ENCODE assay signal across 9 mouse cellular contexts in genomic region chr15:99678063-99678800, GRCm38 (mm10). TPM values are rescaled to one million over a fixed set of nuclear protein-coding genes. Genes with fewer than 3 reads are reported as not detected.
DNase-seq lines count a peak whose midpoint lies in the region; ATAC-seq lines count a peak whose summit lies in the region.
"Had no signal": no experiment of that assay in that cellular context is flagged by ENCODE, and none has a peak within 500 bp of the region (broad histone marks: within the 10 kb centered on the region; RNA-seq: fewer than 3 reads in every experiment).

No protein-coding gene starts in this region.

- peaks cover 12% of the 10 kb centered on the region; the same call in 1 of the 2 replicates for H3K27me3 ChIP-seq in embryonic facial prominence, embryonic 15.5 days
- H3K27me3 ChIP-seq in midbrain, embryonic 15.5 days (replicated peaks): no peaks in the 10 kb centered on the region

- peak; percentile 32; the same call in 1 of the 2 replicates for ATAC-seq in embryonic facial prominence, embryonic 15.5 days (ENCODE audit: insufficient number of reproducible peaks, low FRiP score, low TSS enrichment, low read depth)
- ATAC-seq in midbrain, embryonic 15.5 days (replicated peaks): no peak

- no peak overlapping the region for H3K4me3 ChIP-seq in embryonic facial prominence, embryonic 15.5 days (replicated peaks)
- no peak overlapping the region for H3K4me3 ChIP-seq in midbrain, embryonic 15.5 days
- H3K4me3 ChIP-seq: heart, embryonic 15.5 days had no signal

- peak; percentile 55 for DNase-seq in cerebellum, adult 9-10 months
- no peak for DNase-seq in cerebellum, adult 11-12 months
- DNase-seq in ovary, postnatal 36 days (ENCODE audit: low spot score): peak; percentile 34
- no peak for DNase-seq in ovary, adult 18-20 months (ENCODE audit: low spot score)
- no peak for DNase-seq in left cerebral cortex, postnatal 4 days
- no peak for DNase-seq in frontal cortex, adult 2 months (ENCODE audit: extremely low spot score in 1 of 2, low spot score in 1 of 2)

- H3K9me3 ChIP-seq in embryonic facial prominence, embryonic 15.5 days (replicated peaks): no peaks in the 10 kb centered on the region
- no peaks in the 10 kb centered on the region for H3K9me3 ChIP-seq in midbrain, embryonic 15.5 days
- H3K9me3 ChIP-seq: heart, embryonic 15.5 days had no signal

- no peak overlapping the region for H3K27ac ChIP-seq in embryonic facial prominence, embryonic 15.5 days (replicated peaks)
- H3K27ac ChIP-seq in midbrain, embryonic 15.5 days: no peak overlapping the region
- H3K27ac ChIP-seq: heart, embryonic 15.5 days had no signal

- H3K36me3 ChIP-seq in embryonic facial prominence, embryonic 15.5 days: no peaks in the 10 kb centered on the region
- H3K36me3 ChIP-seq in midbrain, embryonic 15.5 days (replicated peaks): no peaks in the 10 kb centered on the region
- H3K36me3 ChIP-seq: heart, embryonic 15.5 days had no signal

- WGBS in embryonic facial prominence, embryonic 15.5 days: 14% methylated on average over 13 of the region's 13 CpGs
- WGBS in midbrain, embryonic 15.5 days: 16% methylated on average over 13 of the region's 13 CpGs

- H3K4me1 ChIP-seq in embryonic facial prominence, embryonic 15.5 days: peaks cover 16% of the 10 kb centered on the region; the same call in 1 of the 2 replicates
- H3K4me1 ChIP-seq in midbrain, embryonic 15.5 days: peaks cover 58% of the 10 kb centered on the region

- H3K4me2 ChIP-seq in embryonic facial prominence, embryonic 15.5 days (replicated peaks): no peak overlapping the region
- 0 out of 2 replicates have a peak overlapping the region, but pooled peaks have one; percentile 9 for H3K4me2 ChIP-seq in midbrain, embryonic 15.5 days
- H3K4me2 ChIP-seq: heart, embryonic 15.5 days had no signal

- no peak overlapping the region for H3K9ac ChIP-seq in embryonic facial prominence, embryonic 15.5 days
- H3K9ac ChIP-seq in midbrain, embryonic 15.5 days: no peak overlapping the region
- H3K9ac ChIP-seq: heart, embryonic 15.5 days had no signal

- intact Hi-C loops in left cerebral cortex, postnatal 4 days (cut with DNase I): no loop called here

RNA-seq across cellular contexts. Expression of gene Asic1, which starts 8.1 kb away (rescaled TPM):
- polyA plus RNA-seq in embryonic facial prominence, embryonic 15.5 days (2015; fragmentation: Nextera tagmentation; extraction: Ambion mirVana): 4.4 and 4.6 TPM in 2 replicates
- polyA plus RNA-seq in midbrain, embryonic 15.5 days (2015; fragmentation: Nextera tagmentation; extraction: Ambion mirVana): 64.0 and 65.9 TPM in 2 replicates
- total RNA-seq in left cerebral cortex, postnatal 4 days (2021): 100 to 1,000 TPM; 101 to 102 TPM
- 78.1 and 80.7 TPM in 2 replicates for polyA plus RNA-seq in frontal cortex, adult 2 months (2012; rRNA removed)

RNA-seq across cellular contexts. Expression of gene Smarcd1, which starts 23.7 kb away (rescaled TPM):
- polyA plus RNA-seq in embryonic facial prominence, embryonic 15.5 days (2015; fragmentation: Nextera tagmentation; extraction: Ambion mirVana): 37.4 and 40.1 TPM in 2 replicates
- 114 and 119 TPM in 2 replicates for polyA plus RNA-seq in midbrain, embryonic 15.5 days (2015; fragmentation: Nextera tagmentation; extraction: Ambion mirVana)
- 100 to 1,000 TPM; 134 to 148 TPM for total RNA-seq in left cerebral cortex, postnatal 4 days (2021)
- polyA plus RNA-seq in frontal cortex, adult 2 months (2012; rRNA removed): 189 and 197 TPM in 2 replicates

RNA-seq across cellular contexts. Expression of gene Racgap1, which starts 26.8 kb away (rescaled TPM):
- polyA plus RNA-seq in embryonic facial prominence, embryonic 15.5 days (2015; fragmentation: Nextera tagmentation; extraction: Ambion mirVana): 110 and 118 TPM in 2 replicates
- polyA plus RNA-seq in midbrain, embryonic 15.5 days (2015; fragmentation: Nextera tagmentation; extraction: Ambion mirVana): 49.0 and 56.9 TPM in 2 replicates
- total RNA-seq in left cerebral cortex, postnatal 4 days (2021): 10 to 100 TPM; 22.0 to 26.1 TPM
- polyA plus RNA-seq in frontal cortex, adult 2 months (2012; rRNA removed): 11.8 and 13.8 TPM in 2 replicates

RNA-seq across cellular contexts. Expression of gene Gm17349, which starts 27.1 kb away (rescaled TPM):
- not detected in 2 replicates for polyA plus RNA-seq in embryonic facial prominence, embryonic 15.5 days (2015; fragmentation: Nextera tagmentation; extraction: Ambion mirVana)
- polyA plus RNA-seq in midbrain, embryonic 15.5 days (2015; fragmentation: Nextera tagmentation; extraction: Ambion mirVana): not detected in 2 replicates
- not detected for total RNA-seq in left cerebral cortex, postnatal 4 days (2021)
- polyA plus RNA-seq in frontal cortex, adult 2 months (2012; rRNA removed): 1.00 TPM in 1 of 2 replicates, not detected in the other
- polyA plus RNA-seq: heart, embryonic 15.5 days had no signal

RNA-seq across cellular contexts. Expression of gene Gpd1, which starts 39.1 kb away (rescaled TPM):
- 0.76 and 1.0 TPM in 2 replicates for polyA plus RNA-seq in embryonic facial prominence, embryonic 15.5 days (2015; fragmentation: Nextera tagmentation; extraction: Ambion mirVana)
- 1.5 and 1.8 TPM in 2 replicates for polyA plus RNA-seq in midbrain, embryonic 15.5 days (2015; fragmentation: Nextera tagmentation; extraction: Ambion mirVana)
- 1 to 10 TPM; 6.7 to 6.8 TPM for total RNA-seq in left cerebral cortex, postnatal 4 days (2021)
- polyA plus RNA-seq in frontal cortex, adult 2 months (2012; rRNA removed): 52.2 and 56.5 TPM in 2 replicates

Comparison
In these comparisons a context has a peak if more than half of its experiments do, and no peak if none do; other contexts are left out.
1. DNase-seq: peak in cerebellum, adult 9-10 months (single experiment) and ovary, postnatal 36 days (single experiment); none in cerebellum, adult 11-12 months (single experiment), ovary, adult 18-20 months (single experiment), left cerebral cortex, postnatal 4 days (single experiment) and frontal cortex, adult 2 months (0 of 2).
2. RNA of gene Asic1, which starts 8.1 kb away (polyA plus RNA-seq): 78.1 to 80.7 TPM in frontal cortex, adult 2 months and 64.0 to 65.9 TPM in midbrain, embryonic 15.5 days; 4.4 to 4.6 TPM in embryonic facial prominence, embryonic 15.5 days; every median in the first group is over 10 times any median in the second.